Mouse (Mus musculus): ENCODE data around the gene Ubtd2. TPM values are rescaled to one million over a fixed set of nuclear protein-coding genes. Genes with fewer than 3 reads are reported as not detected.
"Not testable (repeated sequence)": the region's sequence is repeated elsewhere in the genome, so short reads cannot be mapped to it uniquely, and the experiment has no call there.

The Ubtd2 gene
- polyA plus RNA-seq, 1 experiment, result 8.8 TPM

GRCm38 (mm10) chr11:32503711-32504110, 48.5 kb downstream of the Ubtd2 start:
- TF ChIP-seq CTCF (IDR thresholded peaks at IDR 0.05; ENCODE audit: insufficient read depth, low read length), result no peak
- TF ChIP-seq POLR2A (IDR thresholded peaks at IDR 0.05; ENCODE audit: borderline replicate concordance, extremely low read depth, low read depth, low read length), result no peak
- no peak overlapping the region for H3K4me3 ChIP-seq (replicated peaks; ENCODE audit: extremely low read depth, low read depth, low read length)
- no peak for DNase-seq
- 94% methylated on average over 2 of the region's 2 CpGs for WGBS
- no peaks in the 10 kb centered on the region for H3K4me1 ChIP-seq (ENCODE audit: control insufficient read depth, insufficient read depth, low read length)

GRCm38 (mm10) chr11:32505091-32505739, 50.0 kb downstream of the Ubtd2 start:
- DNase-seq, result no peak
- no peak for TF ChIP-seq CTCF (IDR thresholded peaks at IDR 0.05; ENCODE audit: insufficient read depth, low read length)
- no peak for TF ChIP-seq POLR2A (IDR thresholded peaks at IDR 0.05; ENCODE audit: borderline replicate concordance, extremely low read depth, low read depth, low read length)
- no peaks in the 10 kb centered on the region for H3K4me1 ChIP-seq (ENCODE audit: control insufficient read depth, insufficient read depth, low read length)
- 68% methylated on average over 7 of the region's 7 CpGs for WGBS
- no peak overlapping the region for H3K4me3 ChIP-seq (replicated peaks; ENCODE audit: extremely low read depth, low read depth, low read length)

DNA sequence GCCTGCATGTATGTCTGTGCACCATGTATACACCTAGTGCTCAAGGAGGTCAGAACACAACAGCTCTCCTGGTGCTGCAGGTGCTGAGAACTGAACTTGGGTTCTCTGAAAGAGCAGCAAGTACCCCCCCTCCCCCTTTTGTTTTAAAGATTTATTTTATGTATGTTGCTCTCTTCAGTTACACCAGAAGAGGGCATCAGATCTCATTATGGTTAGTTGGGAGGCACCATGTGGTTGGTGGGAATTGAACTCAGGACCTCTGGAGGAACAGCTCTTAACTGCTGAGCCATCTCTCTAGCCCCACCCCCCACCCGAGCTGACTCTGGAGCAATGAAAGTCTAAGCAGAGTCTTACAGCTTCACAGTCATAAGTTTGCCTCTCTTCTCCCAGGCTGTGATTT, 55.8 kb downstream of the Ubtd2 start:
- TF ChIP-seq CTCF (IDR thresholded peaks at IDR 0.05; ENCODE audit: insufficient read depth, low read length), result no peak
- Histone ChIP-seq H3K4me1 (ENCODE audit: control insufficient read depth, insufficient read depth, low read length) (no peaks in the 10 kb centered on the region), H3K4me3 (replicated peaks; ENCODE audit: extremely low read depth, low read depth, low read length) (no peak overlapping the region)
- DNase-seq, result no peak
- 78% methylated on average over 1 of the region's 1 CpGs for WGBS

DNA sequence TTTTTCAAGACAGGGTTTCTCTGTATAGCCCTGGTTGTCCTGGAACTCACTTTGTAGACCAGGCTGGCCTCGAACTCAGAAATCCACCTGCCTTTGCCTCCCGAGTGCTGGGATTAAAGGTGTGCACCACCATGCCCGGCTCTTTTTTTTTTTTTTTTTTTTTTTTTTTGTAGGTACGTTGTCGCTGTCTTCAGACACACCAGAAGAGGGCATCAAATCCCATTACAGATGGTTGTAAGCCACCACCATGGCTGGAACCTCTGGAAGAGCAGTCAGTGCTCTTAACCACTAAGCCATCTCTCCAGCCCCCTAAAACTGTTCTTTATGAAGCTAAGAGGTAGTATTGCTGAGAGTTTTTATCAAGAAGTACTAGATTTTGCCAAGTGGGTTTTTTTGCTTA, 59.7 kb downstream of the Ubtd2 start:
- 94% methylated on average over 4 of the region's 5 CpGs for WGBS

GRCm38 (mm10) chr11:32516091-32516490, 60.9 kb downstream of the Ubtd2 start:
- no peak overlapping the region for H3K4me3 ChIP-seq (replicated peaks; ENCODE audit: extremely low read depth, low read depth, low read length)
- WGBS, result 87% methylated on average over 12 of the region's 12 CpGs
- TF ChIP-seq CTCF (IDR thresholded peaks at IDR 0.05; ENCODE audit: insufficient read depth, low read length) (no peak), POLR2A (IDR thresholded peaks at IDR 0.05; ENCODE audit: borderline replicate concordance, extremely low read depth, low read depth, low read length) (no peak)
- DNase-seq, result no peak
- no peaks in the 10 kb centered on the region for H3K4me1 ChIP-seq (ENCODE audit: control insufficient read depth, insufficient read depth, low read length)

More for the DNA sequence above, 59.7 kb downstream of the Ubtd2 start:
- H3K4me3 ChIP-seq (replicated peaks; ENCODE audit: extremely low read depth, low read depth, low read length); H3K4me1 ChIP-seq (ENCODE audit: control insufficient read depth, insufficient read depth, low read length); DNase-seq: not testable (repeated sequence)

DNA sequence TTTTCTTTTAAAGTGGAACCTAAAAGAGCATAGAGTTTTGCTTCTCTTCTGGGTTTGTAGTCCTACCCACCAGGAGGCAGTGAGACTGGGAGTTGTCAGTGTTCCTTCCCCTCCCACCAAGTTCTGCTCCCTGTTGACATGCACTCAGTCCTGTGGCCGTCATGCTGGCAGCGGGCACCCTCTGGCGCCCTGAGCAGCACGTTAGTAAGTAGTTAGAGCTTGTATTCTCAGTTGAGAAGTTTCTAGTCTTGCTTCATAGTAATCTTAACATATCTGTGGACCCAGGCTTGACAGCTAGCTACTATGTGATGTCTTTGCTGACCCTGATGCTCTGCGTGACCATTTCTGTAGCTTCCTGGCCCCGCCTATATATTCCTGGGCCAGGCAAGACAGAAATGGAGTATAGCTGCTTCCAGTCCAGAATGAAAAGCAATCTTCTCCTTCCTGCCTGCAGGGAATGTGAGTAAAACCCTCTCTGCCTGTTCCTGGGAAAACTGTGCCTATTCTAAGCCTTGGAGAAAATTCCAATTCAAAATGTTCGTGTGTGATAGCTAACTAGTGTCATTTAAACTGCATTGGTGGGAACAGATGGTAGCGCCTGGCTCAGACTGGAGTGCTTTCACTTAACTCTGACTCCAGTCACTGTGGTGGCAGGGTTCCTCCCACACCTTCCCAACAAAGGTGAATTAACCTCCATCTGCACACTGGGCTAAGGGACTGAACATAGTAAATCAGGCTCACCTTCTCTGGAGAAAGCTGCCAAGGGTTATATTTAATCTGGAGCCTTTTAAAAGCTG, 61.9 kb downstream of the Ubtd2 start:
- WGBS, result 87% methylated on average over 8 of the region's 8 CpGs
- no peaks in the 10 kb centered on the region for H3K4me1 ChIP-seq (ENCODE audit: control insufficient read depth, insufficient read depth, low read length)
- H3K4me3 ChIP-seq (replicated peaks; ENCODE audit: extremely low read depth, low read depth, low read length), result no peak overlapping the region
- TF ChIP-seq CTCF (IDR thresholded peaks at IDR 0.05; ENCODE audit: insufficient read depth, low read length), result no peak
- no peak for TF ChIP-seq POLR2A (IDR thresholded peaks at IDR 0.05; ENCODE audit: borderline replicate concordance, extremely low read depth, low read depth, low read length)
- DNase-seq, result no peak

DNA sequence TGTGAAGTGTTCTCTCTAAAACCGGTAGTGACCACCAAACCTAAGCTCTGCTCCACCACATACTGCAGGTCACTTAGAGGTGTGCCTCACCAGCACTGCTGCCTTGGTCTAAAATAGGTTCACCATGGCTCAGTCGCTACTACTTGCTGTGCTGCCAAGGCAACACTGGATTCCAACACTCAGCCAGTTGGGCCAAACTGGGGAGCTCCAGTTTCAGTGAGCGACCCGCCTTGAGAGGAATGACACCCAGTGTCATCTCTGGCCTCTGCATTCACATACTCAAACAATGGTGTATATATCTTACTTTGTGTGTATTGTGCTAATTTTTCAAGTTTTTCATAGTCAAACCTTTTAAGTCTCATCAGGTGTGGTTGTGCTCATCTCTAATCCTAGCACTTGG, 63.6 kb downstream of the Ubtd2 start:
- TF ChIP-seq POLR2A (IDR thresholded peaks at IDR 0.05; ENCODE audit: borderline replicate concordance, extremely low read depth, low read depth, low read length), result no peak
- TF ChIP-seq CTCF (IDR thresholded peaks at IDR 0.05; ENCODE audit: insufficient read depth, low read length), result no peak
- WGBS, result 88% methylated on average over 4 of the region's 4 CpGs
- no peak overlapping the region for H3K4me3 ChIP-seq (replicated peaks; ENCODE audit: extremely low read depth, low read depth, low read length)
- no peak for DNase-seq
- no peaks in the 10 kb centered on the region for H3K4me1 ChIP-seq (ENCODE audit: control insufficient read depth, insufficient read depth, low read length)

DNA sequence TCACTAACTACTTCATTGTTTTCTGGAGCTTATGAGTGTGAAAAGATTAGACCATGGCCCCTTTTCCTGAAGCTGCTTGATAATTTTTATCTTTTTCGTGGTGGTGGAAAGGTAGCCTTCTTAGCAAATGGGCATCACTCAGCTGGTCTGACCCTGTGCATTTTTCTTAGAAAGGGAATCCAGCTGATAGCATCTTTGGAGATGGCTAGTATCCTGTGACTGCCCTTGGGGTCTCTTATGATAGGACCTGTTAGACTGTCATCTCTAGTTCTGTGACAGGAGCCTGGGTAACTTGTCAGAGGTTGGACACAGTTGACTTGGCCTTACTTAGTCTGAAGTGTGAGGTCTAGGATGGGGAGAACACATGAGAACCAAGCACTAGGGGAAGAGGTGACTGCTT, 64.2 kb downstream of the Ubtd2 start:
- DNase-seq, result no peak
- no peak overlapping the region for H3K4me3 ChIP-seq (replicated peaks; ENCODE audit: extremely low read depth, low read depth, low read length)
- WGBS, result 90% methylated on average over 1 of the region's 1 CpGs

GRCm38 (mm10) chr11:32521246-32521645, 66.1 kb downstream of the Ubtd2 start:
- Histone ChIP-seq H3K4me1 (ENCODE audit: control insufficient read depth, insufficient read depth, low read length) (no peaks in the 10 kb centered on the region), H3K4me3 (replicated peaks; ENCODE audit: extremely low read depth, low read depth, low read length) (no peak overlapping the region)
- 93% methylated on average over 2 of the region's 2 CpGs for WGBS
- DNase-seq, result no peak
- TF ChIP-seq POLR2A (IDR thresholded peaks at IDR 0.05; ENCODE audit: borderline replicate concordance, extremely low read depth, low read depth, low read length), result no peak
- no peak for TF ChIP-seq CTCF (IDR thresholded peaks at IDR 0.05; ENCODE audit: insufficient read depth, low read length)

More for the DNA sequence above, 64.2 kb downstream of the Ubtd2 start:
- no peaks in the 10 kb centered on the region for H3K4me1 ChIP-seq (ENCODE audit: control insufficient read depth, insufficient read depth, low read length)
- TF ChIP-seq POLR2A (IDR thresholded peaks at IDR 0.05; ENCODE audit: borderline replicate concordance, extremely low read depth, low read depth, low read length), result no peak
- TF ChIP-seq CTCF (IDR thresholded peaks at IDR 0.05; ENCODE audit: insufficient read depth, low read length), result no peak

Data from lung, adult 2 months (tissue).